Mouse (Mus musculus): Measurements from ENCODE around the gene Nadk. TPM values are rescaled to one million over a fixed set of nuclear protein-coding genes. Genes with fewer than 3 reads are reported as not detected.

Nadk gene
- polyA plus RNA-seq (2015; fragmentation: Nextera tagmentation; extraction: Ambion mirVana): 76.8 and 83.0 TPM in 2 replicates

- no peak for DNase-seq (ENCODE audit: low spot score)
- no peak for ATAC-seq (replicated peaks; ENCODE audit: low FRiP score, low read depth)
- TF ChIP-seq CTCF (IDR thresholded peaks at IDR 0.05; ENCODE audit: low read depth): no peak
Observed at GRCm38 (mm10) chr4:155561661-155562442, at the start of gene Nadk. Nadk (plus strand) TSS chr4:155562378.

DNA sequence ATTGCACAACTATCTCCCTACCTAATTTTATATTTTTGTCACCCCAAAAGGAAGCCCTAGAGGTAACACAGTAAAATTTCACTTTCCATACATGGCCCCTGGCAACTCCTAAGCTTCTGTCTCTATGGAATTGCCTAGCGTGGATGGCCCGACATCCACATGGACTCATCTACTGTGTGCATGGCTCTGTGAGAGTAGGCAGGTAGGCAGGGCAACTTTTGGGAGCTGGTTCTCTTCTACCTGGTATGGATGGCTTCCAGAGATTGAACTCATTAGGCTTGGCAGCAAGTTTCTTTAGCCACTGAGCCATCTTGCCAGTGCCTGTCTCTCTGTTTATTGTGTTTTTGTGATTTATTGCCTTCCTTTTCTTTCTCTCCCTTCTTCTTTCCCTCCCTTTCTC is 47.4 kb upstream of the Nadk start:
- no peak for ATAC-seq (replicated peaks; ENCODE audit: low FRiP score, low read depth)
- Histone ChIP-seq H3K4me1 (replicated peaks; ENCODE audit: insufficient read depth, low read length) (no peaks in the 10 kb centered on the region), H3K9me3 (replicated peaks; ENCODE audit: low read length) (no peaks in the 10 kb centered on the region), H3K27me3 (ENCODE audit: insufficient read depth, low read length) (no peaks in the 10 kb centered on the region), H3K36me3 (ENCODE audit: insufficient read depth, low read length) (no peaks in the 10 kb centered on the region), H3K27ac (no peak overlapping the region), H3K4me2 (ENCODE audit: low read length) (no peak overlapping the region), H3K9ac (ENCODE audit: low read depth, low read length) (no peak overlapping the region), H3K4me3 (replicated peaks; ENCODE audit: low read depth, low read length) (no peak overlapping the region)
- TF ChIP-seq CTCF (IDR thresholded peaks at IDR 0.05; ENCODE audit: low read depth): no peak
- 87% methylated on average over 2 of the region's 2 CpGs for WGBS
- DNase-seq (ENCODE audit: low spot score): no peak

More at GRCm38 (mm10) chr4:155561661-155562442, at the start of gene Nadk:
- H3K27ac ChIP-seq: peak within 1 kb of the TSS; percentile 70
- peaks cover 31% of the 10 kb centered on the region for H3K36me3 ChIP-seq (ENCODE audit: insufficient read depth, low read length)
- H3K9me3 ChIP-seq (replicated peaks; ENCODE audit: low read length): no peaks in the 10 kb centered on the region
- peak within 1 kb of the TSS; percentile 36; the same call in 1 of the 2 replicates for H3K9ac ChIP-seq (ENCODE audit: low read depth, low read length)
- WGBS: 62% methylated on average over 7 of the region's 7 CpGs
- no peak within 1 kb of the TSS; the same call in 1 of the 2 replicates for H3K4me3 ChIP-seq (replicated peaks; ENCODE audit: low read depth, low read length)
- H3K27me3 ChIP-seq (ENCODE audit: insufficient read depth, low read length): no peaks in the 10 kb centered on the region
- H3K4me1 ChIP-seq (replicated peaks; ENCODE audit: insufficient read depth, low read length): peaks cover 21% of the 10 kb centered on the region
- H3K4me2 ChIP-seq (ENCODE audit: low read length): peak within 1 kb of the TSS; percentile 53

DNA sequence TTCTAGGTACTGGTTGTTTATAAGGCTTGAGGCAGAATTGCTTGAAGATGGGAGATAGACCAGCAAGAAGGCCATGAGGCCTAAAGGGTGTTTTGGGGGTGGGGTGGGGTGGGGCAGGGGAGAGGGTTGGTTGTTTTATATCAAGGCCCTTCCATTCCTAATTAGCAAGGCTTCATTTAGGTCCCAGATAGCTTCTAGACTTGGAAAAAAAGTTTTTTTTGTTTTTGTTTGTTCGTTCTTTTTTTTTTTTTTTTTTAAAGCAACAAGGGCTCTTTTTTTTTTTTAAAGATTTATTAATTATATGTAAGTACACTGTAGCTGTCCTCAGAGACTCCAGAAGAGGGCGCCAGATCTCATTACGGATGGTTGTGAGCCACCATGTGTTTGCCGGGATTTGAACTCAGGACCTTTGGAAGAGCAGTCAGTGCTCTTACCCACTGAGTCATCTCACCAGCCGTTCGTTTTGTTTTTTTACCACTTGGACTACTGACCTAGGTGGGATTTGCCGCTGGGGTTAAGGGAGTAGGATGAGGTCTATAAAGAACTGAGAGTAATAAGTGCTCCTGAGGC is 44.1 kb upstream of the Nadk start:
- Histone ChIP-seq H3K4me3 (replicated peaks; ENCODE audit: low read depth, low read length) (no peak overlapping the region), H3K9ac (ENCODE audit: low read depth, low read length) (no peak overlapping the region), H3K4me2 (ENCODE audit: low read length) (no peak overlapping the region), H3K36me3 (ENCODE audit: insufficient read depth, low read length) (no peaks in the 10 kb centered on the region), H3K9me3 (replicated peaks; ENCODE audit: low read length) (no peaks in the 10 kb centered on the region), H3K27ac (no peak overlapping the region), H3K27me3 (ENCODE audit: insufficient read depth, low read length) (no peaks in the 10 kb centered on the region), H3K4me1 (replicated peaks; ENCODE audit: insufficient read depth, low read length) (peaks cover 9% of the 10 kb centered on the region; the same call in 1 of the 2 replicates)
- ATAC-seq (replicated peaks; ENCODE audit: low FRiP score, low read depth): no peak
- TF ChIP-seq CTCF (IDR thresholded peaks at IDR 0.05; ENCODE audit: low read depth): peak; percentile 51
- WGBS: 70% methylated on average over 7 of the region's 7 CpGs
- DNase-seq (ENCODE audit: low spot score): no peak

GRCm38 (mm10) chr4:155522327-155522726 is 39.9 kb upstream of the Nadk start:
- TF ChIP-seq CTCF (IDR thresholded peaks at IDR 0.05; ENCODE audit: low read depth): no peak
- WGBS: 40% methylated on average over 7 of the region's 7 CpGs

DNA sequence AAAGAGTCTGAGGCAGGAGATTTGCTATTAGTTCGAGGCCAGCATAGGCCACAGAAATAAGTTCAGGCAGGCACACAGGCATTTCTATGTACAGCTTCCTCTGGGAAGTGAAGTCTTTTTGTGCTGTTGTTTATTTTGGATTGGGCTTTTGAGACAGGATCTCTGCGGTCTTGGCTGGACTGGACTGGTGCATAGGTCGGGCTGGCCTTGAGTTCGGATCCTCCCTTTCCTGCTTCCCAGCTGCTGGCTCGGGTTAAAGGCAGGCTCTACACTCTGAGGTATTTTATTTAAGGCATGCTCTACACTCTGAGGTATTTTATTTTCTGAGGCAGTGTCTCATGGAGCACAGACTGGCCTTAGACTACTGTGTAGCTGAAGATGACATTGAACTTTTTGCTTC is 36.4 kb upstream of the Nadk start:
- Histone ChIP-seq H3K9me3 (replicated peaks; ENCODE audit: low read length) (no peaks in the 10 kb centered on the region), H3K27me3 (ENCODE audit: insufficient read depth, low read length) (no peaks in the 10 kb centered on the region), H3K36me3 (ENCODE audit: insufficient read depth, low read length) (peaks cover 10% of the 10 kb centered on the region; the same call in 1 of the 2 replicates), H3K4me1 (replicated peaks; ENCODE audit: insufficient read depth, low read length) (peaks cover 9% of the 10 kb centered on the region; the same call in 1 of the 2 replicates), H3K4me3 (replicated peaks; ENCODE audit: low read depth, low read length) (no peak overlapping the region), H3K4me2 (ENCODE audit: low read length) (no peak overlapping the region), H3K27ac (no peak overlapping the region), H3K9ac (ENCODE audit: low read depth, low read length) (no peak overlapping the region)
- DNase-seq (ENCODE audit: low spot score) (no peak), ATAC-seq (replicated peaks; ENCODE audit: low FRiP score, low read depth) (no peak)
- no peak for TF ChIP-seq CTCF (IDR thresholded peaks at IDR 0.05; ENCODE audit: low read depth)
- WGBS: 60% methylated on average over 5 of the region's 5 CpGs

More at GRCm38 (mm10) chr4:155522327-155522726, 39.9 kb upstream of the Nadk start:
- no peak overlapping the region for H3K9ac ChIP-seq (ENCODE audit: low read depth, low read length)
- H3K27ac ChIP-seq: no peak overlapping the region
- no peak for ATAC-seq (replicated peaks; ENCODE audit: low FRiP score, low read depth)
- H3K4me1 ChIP-seq (replicated peaks; ENCODE audit: insufficient read depth, low read length): peaks cover 9% of the 10 kb centered on the region; the same call in 1 of the 2 replicates
- H3K4me2 ChIP-seq (ENCODE audit: low read length): no peak overlapping the region
- H3K36me3 ChIP-seq (ENCODE audit: insufficient read depth, low read length): no peaks in the 10 kb centered on the region
- DNase-seq (ENCODE audit: low spot score): no peak
- no peaks in the 10 kb centered on the region for H3K9me3 ChIP-seq (replicated peaks; ENCODE audit: low read length)
- no peak overlapping the region for H3K4me3 ChIP-seq (replicated peaks; ENCODE audit: low read depth, low read length)
- no peaks in the 10 kb centered on the region for H3K27me3 ChIP-seq (ENCODE audit: insufficient read depth, low read length)

DNA sequence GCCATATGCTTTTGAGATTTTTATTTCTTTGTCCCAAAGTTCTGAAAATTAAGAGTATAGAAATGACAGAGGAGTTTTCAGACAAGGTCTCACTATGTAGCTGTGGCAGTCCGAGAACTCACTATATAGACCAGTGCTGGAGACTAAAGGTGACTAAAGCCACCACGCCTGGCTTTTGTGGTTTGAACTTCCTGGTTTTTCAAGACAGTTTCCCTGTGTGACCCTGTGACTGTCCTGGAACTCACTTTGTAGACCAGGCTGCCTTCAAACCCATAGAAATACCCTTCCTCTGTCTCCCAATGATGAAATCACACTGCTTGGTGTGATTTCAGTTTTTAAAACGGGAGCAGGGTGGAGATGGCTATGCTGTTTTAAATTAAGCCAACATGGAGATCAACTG is 32.9 kb upstream of the Nadk start:
- no peak for DNase-seq (ENCODE audit: low spot score)
- H3K4me1 ChIP-seq (replicated peaks; ENCODE audit: insufficient read depth, low read length): no peaks in the 10 kb centered on the region
- H3K9me3 ChIP-seq (replicated peaks; ENCODE audit: low read length): no peaks in the 10 kb centered on the region
- peaks cover 28% of the 10 kb centered on the region; the same call in 1 of the 2 replicates for H3K36me3 ChIP-seq (ENCODE audit: insufficient read depth, low read length)
- H3K27me3 ChIP-seq (ENCODE audit: insufficient read depth, low read length): no peaks in the 10 kb centered on the region
- H3K27ac ChIP-seq: no peak overlapping the region
- ATAC-seq (replicated peaks; ENCODE audit: low FRiP score, low read depth): no peak
- no peak for TF ChIP-seq CTCF (IDR thresholded peaks at IDR 0.05; ENCODE audit: low read depth)
- whole genome bisulfite sequencing: 91% methylated on average over 3 of the region's 3 CpGs
- no peak overlapping the region for H3K4me3 ChIP-seq (replicated peaks; ENCODE audit: low read depth, low read length)
- no peak overlapping the region for H3K4me2 ChIP-seq (ENCODE audit: low read length)
- H3K9ac ChIP-seq (ENCODE audit: low read depth, low read length): no peak overlapping the region
